Mouse (Mus musculus) neural tube, embryonic 14.5 days (tissue): ENCODE data around the gene Hist2h3c1. TPM values are rescaled to one million over a fixed set of nuclear protein-coding genes. Genes with fewer than 3 reads are reported as not detected.
"Not testable (repeated sequence)": the region's sequence is repeated elsewhere in the genome, so short reads cannot be mapped to it uniquely, and the experiment has no call there.

Experiments used
- ATAC-seq: fragments of 200-750 bp; cut with Nextera tagmentation; 2 replicates; pipeline ENCODE4 v1.8.0; 2017; ENCODE audit warnings: low read depth, mild to moderate bottlenecking, moderate TSS enrichment, moderate library complexity
- H3K27ac ChIP-seq: fragments of 300-500 bp; sonication (generic); 2 replicates; pipeline ENCODE4 v1.5.1; 2014; ENCODE audit warnings: low read depth, mild to moderate bottlenecking, control low read depth, low read length, moderate library complexity, mixed read lengths
- H3K27me3 ChIP-seq: fragments of 300-500 bp; sonication (generic); 2 replicates; pipeline ENCODE4 v1.6.1; 2014; ENCODE audit warnings: low read length; ENCODE audit not compliant: control insufficient read depth, insufficient read depth
- H3K36me3 ChIP-seq: fragments of 300-500 bp; sonication (generic); 2 replicates; pipeline ENCODE4 v1.6.1; 2014; ENCODE audit warnings: low read length, mixed read lengths; ENCODE audit not compliant: control insufficient read depth, insufficient read depth
- H3K4me1 ChIP-seq: fragments of 300-500 bp; sonication (generic); 2 replicates; pipeline ENCODE4 v1.6.1; 2014; ENCODE audit warnings: low read length; ENCODE audit not compliant: control insufficient read depth, insufficient read depth
- H3K4me2 ChIP-seq: fragments of 300-500 bp; sonication (generic); 2 replicates; pipeline ENCODE4 v1.6.1; 2014; ENCODE audit warnings: mild to moderate bottlenecking, low read depth, low read length, control low read depth
- H3K4me3 ChIP-seq: fragments of 300-500 bp; sonication (generic); 2 replicates; pipeline ENCODE4 v1.5.1; 2014; ENCODE audit warnings: low read depth, low read length, control low read depth, mixed read lengths
- H3K9ac ChIP-seq: fragments of 300-500 bp; sonication (generic); replicated peaks from 2 replicates; pipeline ENCODE4 v1.6.1; 2014; ENCODE audit warnings: low read depth, mild to moderate bottlenecking, control low read depth, low read length, mixed read lengths
- H3K9me3 ChIP-seq: fragments of 300-500 bp; sonication (generic); 2 replicates; pipeline ENCODE4 v1.6.1; 2016; ENCODE audit warnings: low read length; ENCODE audit not compliant: control insufficient read depth
- WGBS: fragments of 180-500 bp; shearing (Covaris S2); extraction: QIAGEN DNeasy Blood & Tissue Kit; methylation state at CpG from one replicate; pipeline ENCODE4 v1.1.7; 2014; 5-methylcytosine and 5-hydroxymethylcytosine counted together
- polyA plus RNA-seq: library from polyadenylated mRNA; unstranded; fragments of >200 nt; fragmentation: Nextera tagmentation; extraction: Ambion mirVana; gene quantifications from 2 replicates; pipeline ENCODE4 v1.2.1, GENCODE M21; 2014

Hist2h3c1 gene
- polyA plus RNA-seq, 1 experiment from 2014 or later, result 0.67 TPM

GRCm38 (mm10) chr3:96269511-96270474, 23.3 kb downstream of the Hist2h3c1 start, which contains the start of gene Hist2h2bb:
TSS of gene Hist2h2bb (plus strand) at chr3:96269752.
- Histone ChIP-seq H3K9me3 (no peaks in the 10 kb centered on the region), H3K9ac (peak within 1 kb of the TSS; percentile 59), H3K4me2 (peak within 1 kb of the TSS; percentile 93), H3K36me3 (no peaks in the 10 kb centered on the region), H3K4me1 (peaks cover 7% of the 10 kb centered on the region; the same call in 1 of the 2 replicates), H3K4me3 (peak within 1 kb of the TSS; percentile 55), H3K27ac (peak within 1 kb of the TSS; percentile 92), H3K27me3 (no peaks in the 10 kb centered on the region)
- peak; percentile 96 for ATAC-seq
- WGBS, result under 1% methylated on average over 45 of the region's 45 CpGs

GRCm38 (mm10) chr3:96273591-96274465, 27.3 kb downstream of the Hist2h3c1 start:
- no peaks in the 10 kb centered on the region for H3K9me3 ChIP-seq
- H3K36me3 ChIP-seq, result no peaks in the 10 kb centered on the region
- H3K4me3 ChIP-seq, result no peak overlapping the region
- 0 out of 2 replicates have a peak, but pooled peaks cover 3% of the 10 kb centered on the region for H3K4me1 ChIP-seq
- 90% methylated on average over 17 of the region's 17 CpGs for WGBS
- H3K27ac ChIP-seq, result no peak overlapping the region
- H3K27me3 ChIP-seq, result no peaks in the 10 kb centered on the region
- no peak overlapping the region for H3K4me2 ChIP-seq
- ATAC-seq, result no peak
- no peak overlapping the region for H3K9ac ChIP-seq

GRCm38 (mm10) chr3:96277428-96277799, 30.9 kb downstream of the Hist2h3c1 start:
- ATAC-seq, result peak; percentile 5
- H3K4me2 ChIP-seq, result peak overlapping the region; percentile 63
- H3K27me3 ChIP-seq, result no peaks in the 10 kb centered on the region
- H3K27ac ChIP-seq, result peak overlapping the region; percentile 67; the same call in 1 of the 2 replicates
- H3K9ac ChIP-seq, result peak overlapping the region; percentile 30; the same call in 1 of the 2 replicates
- no peaks in the 10 kb centered on the region for H3K4me1 ChIP-seq
- no peaks in the 10 kb centered on the region for H3K36me3 ChIP-seq
- no peaks in the 10 kb centered on the region for H3K9me3 ChIP-seq
- H3K4me3 ChIP-seq, result peak overlapping the region; percentile 43
- WGBS, result 16% methylated on average over 8 of the region's 8 CpGs

- Histone ChIP-seq H3K4me2 (peak overlapping the region; percentile 63), H3K9ac (peak overlapping the region; percentile 30), H3K27ac (peak overlapping the region; percentile 87), H3K4me1 (no peaks in the 10 kb centered on the region), H3K27me3 (no peaks in the 10 kb centered on the region), H3K9me3 (no peaks in the 10 kb centered on the region), H3K4me3 (peak overlapping the region; percentile 43), H3K36me3 (no peaks in the 10 kb centered on the region)
- peak; percentile 97 for ATAC-seq
- under 1% methylated on average over 49 of the region's 49 CpGs for WGBS
Observed at GRCm38 (mm10) chr3:96277800-96278624, 31.5 kb downstream of the Hist2h3c1 start.

DNA sequence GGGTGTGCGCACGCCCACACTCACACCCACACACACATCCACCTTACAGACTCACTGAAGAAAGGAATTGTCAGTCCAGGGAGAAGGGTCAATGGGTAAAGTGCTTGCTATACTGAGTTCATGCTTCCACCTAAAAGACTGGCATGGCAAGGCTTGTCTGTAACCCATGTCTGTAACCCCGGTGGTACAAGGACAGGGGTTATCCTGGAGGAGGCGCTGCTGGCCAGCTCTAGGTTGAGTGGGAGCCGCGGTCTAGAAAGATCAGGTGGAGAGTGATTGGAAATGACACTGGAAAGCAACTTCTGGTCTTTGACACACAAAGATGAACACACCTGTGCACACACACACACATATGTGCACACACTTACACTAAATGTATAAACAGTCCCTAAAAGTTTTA, 34.2 kb downstream of the Hist2h3c1 start:
- 50% methylated on average over 6 of the region's 6 CpGs for WGBS
- no peak overlapping the region for H3K9ac ChIP-seq
- no peaks in the 10 kb centered on the region for H3K27me3 ChIP-seq
- no peak overlapping the region for H3K4me2 ChIP-seq
- H3K9me3 ChIP-seq, result no peaks in the 10 kb centered on the region
- H3K27ac ChIP-seq, result no peak overlapping the region
- no peak overlapping the region for H3K4me3 ChIP-seq
- no peak for ATAC-seq
- no peaks in the 10 kb centered on the region for H3K4me1 ChIP-seq
- H3K36me3 ChIP-seq, result no peaks in the 10 kb centered on the region

DNA sequence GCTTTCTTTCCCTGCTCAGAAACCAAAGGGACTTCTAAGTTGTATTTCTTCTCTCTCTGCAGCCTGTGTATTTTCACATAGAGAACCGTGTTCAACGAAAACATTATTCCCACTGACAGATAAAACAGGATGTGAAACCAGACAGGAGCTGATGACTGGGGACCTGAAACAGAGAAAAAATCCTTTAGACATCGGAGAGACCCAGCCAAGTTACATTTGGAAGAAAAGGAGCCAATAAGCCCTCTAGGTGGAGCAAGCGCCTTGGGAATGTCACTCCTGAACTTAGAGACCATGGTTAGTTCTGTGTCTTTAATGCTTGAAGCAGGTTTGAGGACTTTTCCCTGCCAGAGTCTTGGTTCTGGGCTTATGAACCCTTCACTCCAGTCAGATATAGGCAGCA, 38.0 kb downstream of the Hist2h3c1 start:
- Histone ChIP-seq H3K9me3 (no peaks in the 10 kb centered on the region), H3K4me3 (no peak overlapping the region), H3K27me3 (no peaks in the 10 kb centered on the region), H3K4me2 (no peak overlapping the region), H3K27ac (no peak overlapping the region), H3K9ac (no peak overlapping the region), H3K4me1 (no peaks in the 10 kb centered on the region), H3K36me3 (no peaks in the 10 kb centered on the region)
- WGBS, result 27% methylated on average over 4 of the region's 4 CpGs
- ATAC-seq, result no peak

DNA sequence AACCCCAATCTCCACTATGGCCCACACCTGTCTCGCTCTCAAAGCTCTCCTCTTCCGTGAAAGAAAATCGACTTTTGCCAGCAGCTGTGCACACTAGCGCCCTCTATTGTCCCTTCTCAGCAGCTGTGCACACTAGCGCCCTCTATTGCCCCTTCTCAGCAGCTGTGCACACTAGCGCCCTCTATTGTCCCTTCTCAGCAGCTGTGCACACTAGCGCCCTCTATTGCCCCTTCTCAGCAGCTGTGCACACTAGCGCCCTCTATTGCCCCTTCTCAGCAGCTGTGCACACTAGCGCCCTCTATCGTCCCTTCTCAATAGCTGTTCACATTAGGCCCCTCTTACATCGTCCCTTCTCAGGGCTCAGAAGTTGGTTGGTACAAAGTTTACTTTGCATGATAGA, 40.8 kb downstream of the Hist2h3c1 start:
- H3K27me3 ChIP-seq, ATAC-seq, H3K9me3 ChIP-seq, H3K4me2 ChIP-seq, H3K36me3 ChIP-seq, H3K27ac ChIP-seq, H3K9ac ChIP-seq, H3K4me3 ChIP-seq, H3K4me1 ChIP-seq: not testable (repeated sequence)
- WGBS, result 93% methylated on average over 11 of the region's 11 CpGs

GRCm38 (mm10) chr3:96289201-96289600, 42.7 kb downstream of the Hist2h3c1 start:
- WGBS, result 83% methylated on average over 3 of the region's 3 CpGs
- H3K9ac ChIP-seq, result no peak overlapping the region
- no peak overlapping the region for H3K4me2 ChIP-seq
- H3K27ac ChIP-seq, result no peak overlapping the region
- no peak for ATAC-seq
- no peaks in the 10 kb centered on the region for H3K27me3 ChIP-seq
- H3K9me3 ChIP-seq, result no peaks in the 10 kb centered on the region
- H3K4me3 ChIP-seq, result no peak overlapping the region
- H3K4me1 ChIP-seq, result no peaks in the 10 kb centered on the region
- no peaks in the 10 kb centered on the region for H3K36me3 ChIP-seq
